Mouse (Mus musculus): ENCODE results near the gene March8. TPM values are rescaled to one million over a fixed set of nuclear protein-coding genes. Genes with fewer than 3 reads are reported as not detected.
A peak's percentile ranks its signal among the peaks of the same experiment; 100 is the strongest.

The March8 gene
- 20.8 and 22.7 TPM in 2 replicates for total RNA-seq (2012; rRNA removed)
- polyA plus RNA-seq (2012; ENCODE audit: insufficient read depth in 1 of 2, insufficient read length in 2 of 2, low read depth in 1 of 2, low replicate concordance in 2 of 2, missing spikeins in 1 of 2) = 10 to 100 TPM in 1 of 2 experiments, not detected in 1; 24.9 TPM

DNA sequence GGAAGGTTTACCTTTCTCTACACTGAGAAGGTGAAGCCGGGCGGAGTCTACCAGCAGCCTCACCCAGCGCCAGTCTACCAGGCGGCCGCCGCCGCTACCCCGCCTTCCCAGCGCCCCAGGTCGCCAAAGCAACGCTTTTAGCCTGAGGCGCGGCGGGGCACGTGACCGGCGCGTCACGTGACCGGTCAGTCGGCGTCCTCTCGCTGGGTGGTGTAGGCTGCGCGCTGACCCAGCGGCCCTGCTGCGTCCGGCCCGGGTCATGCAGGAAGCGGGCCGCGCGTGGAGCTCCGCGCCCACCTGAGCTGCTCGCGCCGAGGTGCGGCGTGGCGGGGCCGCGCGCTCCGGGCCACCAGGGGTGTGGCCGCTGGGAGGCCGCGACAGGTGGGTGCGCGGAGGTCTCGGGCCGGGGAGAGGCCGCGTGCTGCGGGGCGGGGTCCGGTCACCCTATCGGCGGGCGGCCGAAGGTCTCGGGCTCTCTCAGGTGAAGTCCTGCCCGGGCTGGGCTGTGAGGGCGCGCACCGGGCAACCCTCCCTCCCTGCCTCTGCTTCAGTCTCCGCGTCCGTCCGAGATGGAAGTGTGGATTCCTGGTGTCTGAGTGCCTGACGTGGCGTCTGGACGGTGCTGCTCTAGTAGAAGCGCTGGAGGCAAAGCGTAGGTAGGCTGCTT is at the start of gene March8:
TSS of gene March8 (plus strand) at position 190 of the 667 bp plus-strand sequence.
- Histone ChIP-seq H3K79me2 (ENCODE audit: control insufficient read depth, insufficient read depth, low read length, poor library complexity) (peaks cover 10% of the 10 kb centered on the region), H3K4me3 (ENCODE audit: control insufficient read depth in 1 of 2, insufficient read depth in 1 of 2, low read depth in 2 of 2, low read length in 2 of 2) (peak within 1 kb of the TSS; percentile 74 to 83), H3K9ac (ENCODE audit: control insufficient read depth, low read depth, low read length, poor library complexity, severe bottlenecking) (peak within 1 kb of the TSS; percentile 92), H3K27me3 (ENCODE audit: control insufficient read depth in 1 of 2, insufficient read depth in 2 of 2, low read length in 2 of 2) (no peaks in the 10 kb centered on the region), H3K36me3 (ENCODE audit: control insufficient read depth in 1 of 2, insufficient read depth in 2 of 2, low read length in 2 of 2) (peaks cover 0 to 24% of the 10 kb centered on the region in 2 experiments; a peak in 2 of 4 replicates), H3K4me1 (ENCODE audit: control insufficient read depth in 1 of 2, insufficient read depth in 2 of 2, low read length in 2 of 2) (peaks cover 4 to 14% of the 10 kb centered on the region in 2 experiments), H3K9me3 (replicated peaks; ENCODE audit: insufficient read depth, low read length) (no peaks in the 10 kb centered on the region), H3K27ac (ENCODE audit: control insufficient read depth, low read depth, low read length) (peak within 1 kb of the TSS; percentile 13)
- DNase-seq (ENCODE audit: low read depth, low spot score) = peak; percentile 90
- TF ChIP-seq ZC3H11A (IDR thresholded peaks at IDR 0.05; ENCODE audit: low read depth, low read length) (no peak), KAT2A (conservative IDR thresholded peaks at IDR 0.05; ENCODE audit: low read depth, low read length) (no peak), ZKSCAN1 (IDR thresholded peaks at IDR 0.05; ENCODE audit: low read depth, low read length) (no peak), TBP (IDR thresholded peaks at IDR 0.05; ENCODE audit: low read depth, low read length) (no peak), ETS1 (IDR thresholded peaks at IDR 0.05; ENCODE audit: low read depth, low read length) (peak; percentile 54), CHD2 (IDR thresholded peaks at IDR 0.05; ENCODE audit: low read length) (no peak), TAL1 (IDR thresholded peaks at IDR 0.05; ENCODE audit: low read length) (no peak), POLR2AphosphoS5 (IDR thresholded peaks at IDR 0.05; ENCODE audit: borderline replicate concordance, low read depth, low read length) (no peak), NELFE (IDR thresholded peaks at IDR 0.05; ENCODE audit: low read depth, low read length) (peak; percentile 36; the same call in 1 of the 2 replicates), SMC3 (IDR thresholded peaks at IDR 0.05; ENCODE audit: low read depth, low read length) (no peak), POLR2AphosphoS2 (IDR thresholded peaks at IDR 0.05; ENCODE audit: low read length) (no peak), MXI1 (IDR thresholded peaks at IDR 0.05; ENCODE audit: low read depth, low read length) (peak; percentile 85), NRF1 (IDR thresholded peaks at IDR 0.05; ENCODE audit: insufficient read depth, low read depth, low read length, poor library complexity, severe bottlenecking) (no peak), RCOR1 (IDR thresholded peaks at IDR 0.05; ENCODE audit: low read depth, low read length) (no peak), UBTF (IDR thresholded peaks at IDR 0.05; ENCODE audit: borderline replicate concordance, insufficient read depth, low read depth, low read length) (0 out of 2 replicates have a peak, but pooled peaks have one; percentile 62), MYB (IDR thresholded peaks at IDR 0.05; ENCODE audit: low read depth, low read length) (no peak), ELF1 (IDR thresholded peaks at IDR 0.05; ENCODE audit: low read depth, low read length) (0 out of 2 replicates have a peak, but pooled peaks have one; percentile 29), CHD1 (IDR thresholded peaks at IDR 0.05; ENCODE audit: low read depth, low read length) (no peak), MAFK (IDR thresholded peaks at IDR 0.05; ENCODE audit: borderline replicate concordance, low read depth, low read length) (no peak), POLR2A (IDR thresholded peaks at IDR 0.05; ENCODE audit: control insufficient read depth in 1 of 2, insufficient read depth in 1 of 2, low read depth in 1 of 2, low read length in 2 of 2, poor library complexity in 1 of 2) (peak in 1 of 2 experiments; percentile 51; a peak in 2 of 4 replicates), TCF12 (IDR thresholded peaks at IDR 0.05; ENCODE audit: low read depth, low read length) (peak; percentile 42; the same call in 1 of the 2 replicates), MYC (IDR thresholded peaks at IDR 0.05; ENCODE audit: low read depth, low read length) (no peak), HCFC1 (IDR thresholded peaks at IDR 0.05; ENCODE audit: low read depth, low read length) (peak; percentile 77), CTCF (IDR thresholded peaks at IDR 0.05 in 2 of 3, conservative IDR thresholded peaks at IDR 0.05 in 1 of 3; ENCODE audit: control insufficient read depth in 1 of 3, insufficient read depth in 1 of 3, low read depth in 2 of 3, low read length in 3 of 3, poor library complexity in 1 of 3, severe bottlenecking in 1 of 3) (no peak), BHLHE40 (IDR thresholded peaks at IDR 0.05; ENCODE audit: borderline replicate concordance, low read depth, low read length) (peak; percentile 94), ZNF384 (IDR thresholded peaks at IDR 0.05; ENCODE audit: low read depth, low read length) (no peak), MEF2A (IDR thresholded peaks at IDR 0.05; ENCODE audit: extremely low read depth, insufficient replicate concordance, low read depth, low read length, poor library complexity, severe bottlenecking) (no peak), GATA1 (IDR thresholded peaks at IDR 0.05; ENCODE audit: low read depth, low read length) (no peak), GABPA (IDR thresholded peaks at IDR 0.05; ENCODE audit: low read depth, low read length) (no peak), SIN3A (IDR thresholded peaks at IDR 0.05; ENCODE audit: low read length) (peak; percentile 98), MAZ (IDR thresholded peaks at IDR 0.05; ENCODE audit: low read depth, low read length) (no peak), E2F4 (IDR thresholded peaks at IDR 0.05; ENCODE audit: borderline replicate concordance, low read depth, low read length) (no peak), JUND (IDR thresholded peaks at IDR 0.05; ENCODE audit: low read depth, low read length) (no peak), EP300 (IDR thresholded peaks at IDR 0.05; ENCODE audit: low read depth in 1 of 2, low read length in 2 of 2) (no peak), USF2 (IDR thresholded peaks at IDR 0.05; ENCODE audit: borderline replicate concordance in 1 of 2, insufficient read depth in 1 of 2, low read depth in 1 of 2, low read length in 2 of 2) (peak; percentile 96 to 100)

Data from MEL (cell line).